In the genomic region with DNA sequence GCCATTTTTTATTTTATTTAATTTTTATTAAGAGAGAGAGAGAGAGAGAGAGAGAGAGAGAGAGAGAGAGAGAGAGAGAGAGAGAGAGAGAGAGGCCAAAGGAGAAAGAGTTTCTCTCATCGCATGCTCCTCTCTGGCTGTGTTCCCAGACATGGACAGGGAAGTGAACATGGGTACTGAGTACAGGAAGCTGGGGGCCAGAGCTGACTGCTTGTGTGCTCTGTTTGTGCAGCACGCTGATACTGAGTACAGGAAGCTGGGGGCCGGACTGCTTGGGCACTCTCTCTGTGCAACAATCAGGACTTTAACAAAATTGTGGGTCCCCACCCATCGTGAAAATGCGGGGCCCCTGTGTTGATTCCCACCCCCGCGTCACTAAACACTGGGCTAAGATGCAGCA, we compare ENCODE assay signal across 19 mouse cellular contexts.
DNase-seq lines count a peak whose midpoint lies in the region; ATAC-seq and TF ChIP-seq lines count a peak whose summit lies in the region.
"Had no signal": no experiment of that assay in that cellular context is flagged by ENCODE, and none has a peak within 500 bp of the region (broad histone marks: within the 10 kb centered on the region; RNA-seq: fewer than 3 reads in every experiment).

No protein-coding gene starts in this region.

- no peak for DNase-seq in embryonic facial prominence, embryonic 10.5 days (ENCODE audit: low spot score)
- peak; percentile 52 for DNase-seq in intestine, embryonic 14.5 days (ENCODE audit: low spot score)
- peak; percentile 18 for DNase-seq in right cerebral cortex, postnatal 25 days
- DNase-seq in right cerebral cortex, postnatal 14 days = no peak
- no peak for DNase-seq in testis, postnatal 10 days (ENCODE audit: low spot score)
- no peak for DNase-seq in kidney, postnatal 10 days
- DNase-seq: adrenal gland, postnatal 14 days; cerebellum, adult 9-11 months; embryo, embryonic 11 days; gastrocnemius, adult 2 months; heart, adult 2 months; kidney, adult 2 months; layer of hippocampus, postnatal 36 days had no signal

- H3K9ac ChIP-seq in embryonic facial prominence, embryonic 12.5 days = no peak overlapping the region
- no peak overlapping the region for H3K9ac ChIP-seq in intestine, embryonic 14.5 days (ENCODE audit: low read length)
- no peak overlapping the region for H3K9ac ChIP-seq in intestine, postnatal 0 days (ENCODE audit: low read depth, low read length)
- H3K9ac ChIP-seq: hindbrain, embryonic 14.5 days; liver, embryonic 14.5 days; neural tube, embryonic 12.5 days had no signal

- H3K4me3 ChIP-seq in embryonic facial prominence, embryonic 12.5 days = no peak overlapping the region
- H3K4me3 ChIP-seq in embryonic facial prominence, embryonic 10.5 days = no peak overlapping the region
- H3K4me3 ChIP-seq in intestine, embryonic 14.5 days (ENCODE audit: low read depth, low read length) = no peak overlapping the region
- no peak overlapping the region for H3K4me3 ChIP-seq in intestine, postnatal 0 days (ENCODE audit: low read depth, low read length)
- H3K4me3 ChIP-seq: gastrocnemius, adult 2 months; heart, adult 2 months; neural tube, embryonic 12.5 days had no signal

- no peak for ATAC-seq in embryonic facial prominence, embryonic 12.5 days (ENCODE audit: insufficient number of reproducible peaks, insufficient read depth, low FRiP score, low TSS enrichment)
- no peak for ATAC-seq in intestine, embryonic 14.5 days (replicated peaks; ENCODE audit: low FRiP score, low TSS enrichment, low read depth)
- ATAC-seq in intestine, postnatal 0 days = no peak

- H3K36me3 ChIP-seq in embryonic facial prominence, embryonic 12.5 days = no peaks in the 10 kb centered on the region
- H3K36me3 ChIP-seq in embryonic facial prominence, embryonic 10.5 days (replicated peaks) = no peaks in the 10 kb centered on the region
- no peaks in the 10 kb centered on the region for H3K36me3 ChIP-seq in intestine, embryonic 14.5 days (ENCODE audit: control insufficient read depth, insufficient read depth, low read length)
- no peaks in the 10 kb centered on the region for H3K36me3 ChIP-seq in intestine, postnatal 0 days (ENCODE audit: control insufficient read depth, insufficient read depth)
- H3K36me3 ChIP-seq: neural tube, embryonic 12.5 days had no signal

- H3K27me3 ChIP-seq in embryonic facial prominence, embryonic 12.5 days = no peaks in the 10 kb centered on the region
- peaks cover 8% of the 10 kb centered on the region for H3K27me3 ChIP-seq in embryonic facial prominence, embryonic 10.5 days (replicated peaks; ENCODE audit: low read depth, poor library complexity, severe bottlenecking)
- H3K27me3 ChIP-seq in intestine, embryonic 14.5 days (replicated peaks; ENCODE audit: control insufficient read depth, insufficient read depth, low read length) = no peaks in the 10 kb centered on the region
- no peaks in the 10 kb centered on the region for H3K27me3 ChIP-seq in intestine, postnatal 0 days (replicated peaks; ENCODE audit: control insufficient read depth, insufficient read depth, low read length)
- H3K27me3 ChIP-seq: CH12.LX had no signal

- 0 out of 2 replicates have a peak, but pooled peaks cover 3% of the 10 kb centered on the region for H3K4me1 ChIP-seq in embryonic facial prominence, embryonic 12.5 days
- peaks cover 10% of the 10 kb centered on the region; the same call in 1 of the 2 replicates for H3K4me1 ChIP-seq in embryonic facial prominence, embryonic 10.5 days
- peaks cover 5% of the 10 kb centered on the region; the same call in 1 of the 2 replicates for H3K4me1 ChIP-seq in intestine, embryonic 14.5 days (replicated peaks; ENCODE audit: control insufficient read depth, insufficient read depth, low read length)
- no peaks in the 10 kb centered on the region for H3K4me1 ChIP-seq in intestine, postnatal 0 days (replicated peaks; ENCODE audit: control insufficient read depth, insufficient read depth, low read length)
- H3K4me1 ChIP-seq: neural tube, embryonic 12.5 days had no signal

- no peak for TF ChIP-seq CTCF in intestine, postnatal 0 days (IDR thresholded peaks at IDR 0.05; ENCODE audit: low read depth)

- H3K27ac ChIP-seq in embryonic facial prominence, embryonic 12.5 days = 0 out of 2 replicates have a peak overlapping the region, but pooled peaks have one; percentile 25
- H3K27ac ChIP-seq in embryonic facial prominence, embryonic 10.5 days (replicated peaks) = no peak overlapping the region
- H3K27ac ChIP-seq in intestine, embryonic 14.5 days (ENCODE audit: low read depth) = no peak overlapping the region
- no peak overlapping the region for H3K27ac ChIP-seq in intestine, postnatal 0 days (ENCODE audit: low read depth, low read length)
- H3K27ac ChIP-seq: gastrocnemius, adult 2 months; heart, adult 2 months; hindbrain, embryonic 14.5 days; liver, embryonic 14.5 days; neural tube, embryonic 12.5 days had no signal

- 58% methylated on average over 7 of the region's 7 CpGs for whole genome bisulfite sequencing in embryonic facial prominence, embryonic 12.5 days
- 71% methylated on average over 7 of the region's 7 CpGs for whole genome bisulfite sequencing in embryonic facial prominence, embryonic 10.5 days
- WGBS in intestine, embryonic 14.5 days = 43% methylated on average over 7 of the region's 7 CpGs
- WGBS in intestine, postnatal 0 days = 28% methylated on average over 7 of the region's 7 CpGs

- H3K4me2 ChIP-seq in embryonic facial prominence, embryonic 12.5 days (replicated peaks) = no peak overlapping the region
- no peak overlapping the region for H3K4me2 ChIP-seq in intestine, embryonic 14.5 days (ENCODE audit: low read length)
- H3K4me2 ChIP-seq in intestine, postnatal 0 days (replicated peaks; ENCODE audit: low read depth) = no peak overlapping the region
- H3K4me2 ChIP-seq: hindbrain, embryonic 14.5 days; neural tube, embryonic 12.5 days had no signal

- H3K9me3 ChIP-seq in embryonic facial prominence, embryonic 12.5 days = no peaks in the 10 kb centered on the region
- H3K9me3 ChIP-seq in embryonic facial prominence, embryonic 10.5 days = no peaks in the 10 kb centered on the region
- H3K9me3 ChIP-seq in intestine, embryonic 14.5 days (ENCODE audit: control insufficient read depth, low read length) = no peaks in the 10 kb centered on the region
- H3K9me3 ChIP-seq in intestine, postnatal 0 days (ENCODE audit: control insufficient read depth) = no peaks in the 10 kb centered on the region
- H3K9me3 ChIP-seq: neural tube, embryonic 12.5 days had no signal

Comparison
In these comparisons a context has a peak if more than half of its experiments do, and no peak if none do; other contexts are left out.
1. DNase-seq: peak in intestine, embryonic 14.5 days (single experiment) and right cerebral cortex, postnatal 25 days (single experiment); none in embryonic facial prominence, embryonic 10.5 days (single experiment), right cerebral cortex, postnatal 14 days (single experiment), testis, postnatal 10 days (single experiment) and kidney, postnatal 10 days (single experiment).